Mouse (Mus musculus): ENCODE measurements around the gene Wdr20.
"Not testable (repeated sequence)": the region's sequence is repeated elsewhere in the genome, so short reads cannot be mapped to it uniquely, and the experiment has no call there.

The Wdr20 gene

GRCm38 (mm10) chr12:110707451-110707850, 30.3 kb upstream of the Wdr20 start:
- CTCF ChIA-PET, result no interaction called here

GRCm38 (mm10) chr12:110711270-110711669, 26.5 kb upstream of the Wdr20 start:
- CTCF ChIA-PET, result interaction anchor here (1.0 kb wide), 1 partner anchor 12 kb away, joined by 3 read pairs; no protein-coding TSS in a partner anchor

- CTCF ChIA-PET, result no interaction called here
These were observed 24.0 kb upstream of the Wdr20 start for GRCm38 (mm10) chr12:110713784-110714183.

GRCm38 (mm10) chr12:110714215-110714614, 23.5 kb upstream of the Wdr20 start:
- CTCF ChIA-PET, result no interaction called here

DNA sequence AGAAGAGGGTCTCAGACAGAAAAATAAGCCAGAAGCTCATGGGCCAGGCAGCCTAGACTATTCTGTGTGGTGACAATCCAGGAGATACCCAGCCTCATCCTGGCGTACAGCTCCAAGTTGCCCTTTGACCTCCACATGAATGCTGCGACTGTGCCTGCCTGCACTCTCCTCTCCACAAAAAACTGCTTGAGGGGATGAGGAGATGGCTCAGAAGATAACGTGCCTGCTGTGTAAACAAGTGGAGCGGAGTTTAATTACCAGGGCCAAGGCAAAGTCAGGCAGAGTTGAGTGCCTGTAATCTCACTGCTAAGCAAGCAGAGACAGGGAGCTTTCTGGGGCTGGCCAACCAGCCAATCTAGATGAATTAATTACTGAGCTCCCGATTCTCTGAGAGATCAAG, 21.7 kb upstream of the Wdr20 start:
- CTCF ChIA-PET, result no interaction called here

- CTCF ChIA-PET, result no interaction called here
These were observed 12.7 kb upstream of the Wdr20 start for GRCm38 (mm10) chr12:110725051-110725450.

DNA sequence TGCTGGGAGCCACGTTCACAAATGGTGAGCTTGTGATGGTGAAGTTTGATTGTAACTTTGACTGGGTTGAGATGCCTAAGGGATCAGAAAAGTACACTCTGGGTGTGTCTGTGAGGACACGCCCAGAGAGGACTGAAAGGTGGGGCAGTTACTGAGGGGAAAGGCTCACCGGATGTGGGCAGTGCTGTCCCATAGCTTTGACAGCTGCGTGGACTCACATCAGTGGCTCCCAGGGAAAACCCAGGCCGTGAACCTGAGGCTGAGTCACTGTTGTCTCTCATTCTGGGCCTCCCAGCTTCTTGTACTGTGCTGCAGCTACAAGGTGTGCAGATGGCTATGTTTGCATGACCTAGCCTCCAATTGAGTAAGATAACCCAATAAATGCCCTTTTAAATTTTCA, 12.3 kb upstream of the Wdr20 start:
- CTCF ChIA-PET, result no interaction called here

- CTCF ChIA-PET, result interaction anchor here (0.7 kb wide), 2 partner anchors 36 to 100 kb away, joined by 6 to 7 read pairs; no protein-coding TSS in a partner anchor
These were observed 11.3 kb upstream of the Wdr20 start for GRCm38 (mm10) chr12:110726428-110726827.

GRCm38 (mm10) chr12:110733254-110733653, 4.5 kb upstream of the Wdr20 start:
- CTCF ChIA-PET, result not testable (repeated sequence)

GRCm38 (mm10) chr12:110736641-110737040, 1.1 kb upstream of the Wdr20 start:
- CTCF ChIA-PET, result interaction anchor here (0.6 to 0.7 kb wide), 2 partner anchors 92 to 94 kb away, joined by 3 to 11 read pairs; no protein-coding TSS in a partner anchor

- CTCF ChIA-PET, result interaction anchor here (0.7 to 0.9 kb wide), 2 partner anchors 35 to 130 kb away, joined by 3 read pairs; no protein-coding TSS in a partner anchor
These were observed 596 bp downstream of the Wdr20 start for GRCm38 (mm10) chr12:110738158-110738921.

DNA sequence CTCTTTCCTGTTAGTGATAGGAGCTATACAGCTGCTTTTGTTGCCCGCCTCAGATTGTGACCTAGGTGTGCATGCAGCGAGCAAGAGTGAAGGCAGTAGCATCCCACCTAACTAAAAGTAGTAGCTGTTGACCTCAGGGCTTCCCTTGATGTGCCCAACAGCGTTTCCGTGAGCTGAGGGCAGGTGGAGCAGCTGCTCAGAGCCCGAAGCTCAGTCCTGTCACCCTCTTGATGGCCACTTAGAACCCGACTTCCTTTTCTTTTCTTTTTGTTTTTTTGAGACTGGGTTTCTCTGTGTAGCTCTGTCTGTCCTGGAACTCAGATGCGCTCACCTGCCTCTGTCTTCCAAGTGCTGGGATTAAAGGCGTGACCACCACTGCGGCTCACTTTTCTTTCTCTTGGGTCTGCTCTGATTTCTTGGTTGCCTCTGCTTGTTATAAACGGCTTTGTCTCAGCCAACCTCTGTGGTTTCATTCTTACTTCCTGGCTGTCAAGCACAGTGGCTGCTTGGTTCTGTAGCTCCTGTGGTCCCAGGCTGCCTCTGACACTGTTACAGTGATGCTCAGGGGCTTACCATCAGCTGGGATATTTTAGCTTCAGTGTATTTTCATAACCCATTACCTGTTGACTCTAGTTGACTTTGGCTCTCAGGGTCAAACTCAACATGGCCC, 13.2 kb downstream of the Wdr20 start:
- CTCF ChIA-PET, result interaction anchor here (1.0 to 1.1 kb wide), 2 partner anchors 11 to 28 kb away, joined by 3 read pairs; no protein-coding TSS in a partner anchor

DNA sequence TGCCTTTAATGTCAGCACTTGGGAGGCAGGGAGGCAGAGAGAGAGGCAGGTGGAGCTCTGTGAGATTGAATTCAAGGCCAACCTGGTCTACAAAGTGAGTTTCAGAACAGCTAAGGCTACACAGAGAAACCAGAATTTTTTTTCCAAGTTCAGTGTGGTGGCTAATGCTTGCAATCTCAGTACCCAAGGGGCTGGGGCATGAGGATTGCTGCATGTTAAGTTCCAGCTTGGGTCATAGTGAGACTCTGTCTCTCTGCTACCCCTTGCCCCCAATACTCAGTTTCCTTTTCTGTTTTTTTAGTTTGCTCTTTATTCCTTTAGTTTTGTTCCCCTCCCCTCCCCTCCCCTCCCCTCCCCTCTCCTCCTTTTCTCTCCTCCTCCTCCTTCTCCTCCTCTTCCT, 15.0 kb downstream of the Wdr20 start:
- CTCF ChIA-PET, result interaction anchor here (0.6 kb wide), 1 partner anchor 9 kb away, joined by 9 read pairs; no protein-coding TSS in a partner anchor

DNA sequence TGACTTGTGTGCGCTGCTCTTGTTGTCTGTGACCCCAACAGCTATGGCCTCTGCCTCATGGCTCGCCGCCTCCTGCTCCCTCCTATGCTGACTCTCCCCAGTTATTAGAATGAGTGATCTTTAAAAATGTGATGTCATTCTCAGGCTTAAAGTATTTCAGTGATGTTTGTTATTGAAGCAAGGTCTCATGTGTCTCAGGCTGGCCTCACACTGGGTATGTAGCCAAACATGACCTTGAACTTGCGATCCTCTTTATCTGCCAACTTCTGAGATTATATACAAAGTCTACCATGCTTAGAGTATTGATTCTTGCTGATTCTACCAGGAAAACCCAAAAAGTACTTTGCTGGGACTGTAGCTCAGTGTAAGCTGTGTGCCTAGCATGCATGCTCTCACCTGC, 16.2 kb downstream of the Wdr20 start:
- CTCF ChIA-PET, result no interaction called here

DNA sequence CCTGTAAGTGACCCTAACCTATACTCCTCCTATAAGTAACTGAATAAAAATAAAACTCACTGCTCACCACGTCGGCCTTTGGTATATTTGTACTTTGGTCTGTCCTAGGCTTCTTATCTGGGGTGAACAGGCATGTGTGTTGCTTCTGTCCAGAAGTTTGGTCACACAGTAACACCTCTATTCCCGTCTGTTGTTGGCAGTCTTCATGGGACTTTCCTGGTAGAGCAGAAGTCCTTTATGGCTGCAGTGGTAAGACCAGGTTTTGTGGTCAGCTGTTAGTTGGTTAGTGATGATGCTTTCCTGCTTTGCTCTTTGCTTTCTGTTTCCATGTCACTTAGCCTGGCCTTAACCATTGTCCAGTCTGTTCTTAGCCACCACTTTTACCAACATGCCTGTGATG, 19.4 kb downstream of the Wdr20 start:
- CTCF ChIA-PET, result no interaction called here

- CTCF ChIA-PET, result interaction anchor here (0.5 kb wide), 1 partner anchor 358 kb away, joined by 22 read pairs; no protein-coding TSS in a partner anchor
These were observed 21.2 kb downstream of the Wdr20 start for GRCm38 (mm10) chr12:110758932-110759331.

DNA sequence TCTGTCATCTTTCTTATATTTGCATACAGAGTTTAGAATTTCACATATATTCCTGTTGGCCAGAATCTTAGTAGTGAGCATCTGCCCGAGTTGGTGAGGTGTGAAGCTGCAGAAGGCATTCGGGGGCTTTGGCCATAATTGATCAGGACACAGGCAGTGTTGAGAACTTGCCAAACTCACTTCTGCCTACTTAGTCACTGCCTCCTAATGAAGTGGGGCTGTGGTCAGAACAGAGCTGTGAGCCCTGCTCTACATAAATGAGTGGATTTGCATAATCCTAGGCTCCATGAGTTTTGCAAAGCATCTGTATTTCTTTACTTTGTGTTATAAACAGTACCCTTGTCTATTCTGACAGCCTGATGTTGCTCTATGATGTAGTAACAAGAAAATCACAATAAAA, 24.6 kb downstream of the Wdr20 start:
- CTCF ChIA-PET, result no interaction called here

DNA sequence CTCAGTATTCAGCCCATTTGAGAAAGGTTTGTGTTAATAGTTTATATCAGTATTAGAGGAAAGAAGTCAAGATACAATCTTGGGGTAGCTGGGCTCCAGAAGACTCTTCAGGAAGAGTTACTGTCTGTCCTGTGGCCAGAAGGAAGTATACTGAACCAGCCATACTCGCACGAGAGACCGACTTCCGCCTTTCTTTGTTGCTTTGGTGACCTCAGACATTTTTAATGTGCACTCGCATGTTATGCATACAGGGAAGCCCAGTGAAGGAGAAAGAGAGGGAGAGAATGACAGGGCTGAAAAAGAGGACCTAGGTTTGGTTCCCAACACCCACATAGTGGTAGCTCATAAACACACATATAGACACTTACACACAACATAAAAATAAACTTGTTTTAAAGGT, 26.8 kb downstream of the Wdr20 start:
- CTCF ChIA-PET, result no interaction called here

- CTCF ChIA-PET, result no interaction called here
These were observed 30.8 kb downstream of the Wdr20 start for GRCm38 (mm10) chr12:110768562-110768961.

- CTCF ChIA-PET, result interaction anchor here (1.3 kb wide), 1 partner anchor 12 kb away, joined by 3 read pairs; no protein-coding TSS in a partner anchor
These were observed 32.0 kb downstream of the Wdr20 start for GRCm38 (mm10) chr12:110769660-110770297.

GRCm38 (mm10) chr12:110770479-110771247, 32.9 kb downstream of the Wdr20 start:
- CTCF ChIA-PET, result interaction anchor here (1.3 kb wide), 1 partner anchor 11 kb away, joined by 3 read pairs; no protein-coding TSS in a partner anchor
